Mouse (Mus musculus) spleen, adult 18-20 months (tissue): ENCODE data around the gene Ankfy1.
A peak's percentile ranks its signal among the peaks of the same experiment; 100 is the strongest.

ENCODE experiments used
- DNase-seq, 2 experiments: peaks; one replicate each; pipeline ENCODE4 v3.0.0; 2022; ENCODE audit warnings: mixed read lengths in 2 of 2

Gene Ankfy1

DNA sequence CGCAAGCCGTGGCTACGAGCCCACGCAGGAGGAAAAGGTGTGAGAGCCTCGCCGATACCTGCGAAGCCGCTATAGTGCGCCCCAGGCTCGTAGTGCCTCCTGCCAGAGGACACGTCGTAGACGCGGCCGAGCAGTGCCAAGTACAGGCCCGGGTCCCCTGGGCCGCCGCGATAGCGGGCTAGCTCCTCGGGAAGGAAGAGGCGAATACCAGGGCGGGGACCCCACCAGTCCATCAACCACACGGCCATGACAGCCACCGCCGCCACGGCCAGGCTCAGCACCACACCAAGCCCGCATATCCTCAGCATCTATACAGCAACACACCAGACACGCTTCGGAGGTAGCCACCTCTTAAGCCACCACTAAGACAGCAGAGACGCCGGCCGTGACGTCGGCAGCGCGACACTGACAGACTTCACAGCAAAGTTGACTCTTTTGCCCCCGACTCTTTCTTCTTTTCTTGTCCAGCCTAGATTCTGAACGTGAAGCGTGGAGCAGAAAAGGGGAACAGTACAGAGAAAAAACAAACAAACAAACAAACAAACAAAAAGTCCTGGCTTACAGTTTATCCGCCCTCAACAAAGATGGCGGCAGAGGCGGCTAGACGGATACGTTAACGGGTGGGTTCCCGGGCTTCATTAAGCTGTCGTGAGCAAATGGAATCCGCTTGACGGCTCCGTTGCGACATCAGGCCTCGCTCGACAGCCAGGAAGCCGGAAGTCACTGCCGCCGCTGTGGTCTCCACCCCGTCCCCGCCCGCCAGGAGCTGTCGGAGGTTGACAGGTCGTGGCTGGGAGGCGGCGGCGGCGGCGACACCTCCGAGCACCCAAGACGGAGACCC, 105.9 kb downstream of the Ankfy1 start, which contains the start of the genes Cyb5d2 and Zzef1:
Gene Cyb5d2 (minus strand): TSS at position 688 of the 841 bp plus-strand sequence.
Gene Zzef1 (plus strand): TSS at position 772 of the 841 bp plus-strand sequence.
- DNase-seq: peak; percentile 85 to 88

- no peak for DNase-seq
Observed at GRCm38 (mm10) chr11:72796296-72796687, 106.5 kb downstream of the Ankfy1 start.

- no peak for DNase-seq
Observed at GRCm38 (mm10) chr11:72796773-72797338, 107.0 kb downstream of the Ankfy1 start.

DNA sequence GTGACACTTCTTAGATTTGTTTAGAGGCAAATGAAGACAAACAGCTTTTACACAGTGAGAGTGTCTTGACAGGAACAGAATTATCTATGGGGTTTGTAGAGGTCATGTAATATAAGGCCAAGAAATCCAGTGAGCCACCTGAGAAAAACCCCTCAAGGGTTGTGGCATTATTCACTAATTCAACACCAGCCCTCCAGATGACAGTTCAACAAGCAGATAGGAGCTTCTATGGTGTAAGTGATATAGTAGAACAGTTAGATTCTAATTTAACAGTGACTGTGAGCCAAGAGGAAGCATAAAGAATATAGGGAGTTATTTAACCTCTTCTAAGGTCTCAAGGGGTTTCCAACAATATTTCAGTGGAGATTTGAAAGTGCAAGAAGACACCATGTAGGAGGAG, 108.3 kb downstream of the Ankfy1 start:
- no peak for DNase-seq

DNA sequence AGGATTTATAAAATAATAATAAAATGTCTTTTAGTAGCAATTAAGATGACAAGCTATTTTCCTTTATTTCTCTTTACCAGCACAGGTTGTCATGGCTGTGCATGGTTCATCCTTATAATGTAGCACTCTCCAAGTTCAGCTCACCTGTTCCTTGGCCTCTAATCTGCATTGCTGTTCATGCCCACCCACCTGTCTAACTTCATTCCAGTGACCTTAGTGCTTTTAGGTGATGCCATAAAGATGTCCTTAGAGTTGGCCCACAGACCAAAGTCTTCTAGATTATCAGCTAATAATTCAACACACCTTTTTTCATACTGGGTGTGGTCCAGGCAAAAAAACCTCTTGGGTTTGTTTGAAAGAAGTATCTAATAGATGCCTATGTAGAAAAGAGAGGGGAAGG, 111.4 kb downstream of the Ankfy1 start:
- no peak for DNase-seq

GRCm38 (mm10) chr11:72803038-72803437, 113.2 kb downstream of the Ankfy1 start:
- DNase-seq: no peak

DNA sequence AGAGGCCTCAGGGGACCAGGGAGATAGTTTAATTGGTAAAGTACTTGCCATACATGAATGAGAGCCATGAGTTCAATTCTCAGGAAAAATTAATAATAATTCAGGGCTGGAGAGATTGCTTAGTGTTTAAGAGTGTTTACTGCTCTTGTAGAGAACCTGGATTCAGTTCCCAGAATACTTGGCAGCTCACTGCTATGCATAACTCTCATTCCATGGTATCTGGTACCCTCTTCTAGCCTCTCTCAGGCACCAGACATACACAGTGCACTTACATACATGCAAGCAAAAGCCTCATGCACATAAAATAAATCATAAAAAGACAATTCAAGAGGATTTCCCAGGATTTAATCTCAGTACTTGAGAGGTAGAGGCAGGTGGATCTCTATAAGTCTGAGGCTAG, 114.8 kb downstream of the Ankfy1 start:
- no peak for DNase-seq

GRCm38 (mm10) chr11:72805232-72805631, 115.4 kb downstream of the Ankfy1 start:
- DNase-seq: no peak

DNA sequence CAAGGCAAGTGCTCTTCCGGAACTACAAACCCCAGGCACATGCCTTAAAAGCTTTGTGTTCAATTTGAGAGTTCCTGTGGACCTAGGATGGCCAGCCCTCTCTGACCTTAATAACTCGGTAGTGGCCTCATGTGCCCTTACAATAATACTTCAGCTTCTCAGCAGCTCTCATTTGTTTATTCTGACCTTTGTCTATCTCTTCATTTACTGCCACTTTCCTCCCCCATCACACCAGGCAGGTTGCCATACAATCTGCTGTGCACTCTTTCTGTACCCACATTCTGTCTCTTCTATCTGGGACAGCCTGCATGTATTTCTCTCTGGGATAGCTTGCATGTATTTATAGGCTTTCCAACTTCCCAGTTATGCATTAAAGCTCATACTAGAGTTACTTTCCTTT, 116.8 kb downstream of the Ankfy1 start:
- DNase-seq: no peak

DNA sequence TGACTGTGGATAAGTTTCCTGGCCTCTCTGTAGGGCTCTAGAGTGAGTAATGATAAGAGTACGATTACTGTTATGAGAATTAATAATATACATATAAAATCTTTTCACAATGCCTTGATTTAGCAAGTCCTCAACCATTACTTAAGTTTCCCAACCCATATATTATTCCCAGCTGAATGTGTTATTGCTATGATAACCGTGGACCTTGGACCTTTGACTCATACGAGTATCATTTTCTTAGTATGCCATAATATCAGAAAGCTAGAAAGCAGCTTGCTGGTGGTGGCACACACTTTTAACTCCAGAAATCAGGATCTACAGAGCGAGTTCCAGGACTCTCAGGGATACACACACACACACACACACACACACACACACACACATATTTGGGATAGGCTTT, 118.2 kb downstream of the Ankfy1 start:
- no peak for DNase-seq

DNA sequence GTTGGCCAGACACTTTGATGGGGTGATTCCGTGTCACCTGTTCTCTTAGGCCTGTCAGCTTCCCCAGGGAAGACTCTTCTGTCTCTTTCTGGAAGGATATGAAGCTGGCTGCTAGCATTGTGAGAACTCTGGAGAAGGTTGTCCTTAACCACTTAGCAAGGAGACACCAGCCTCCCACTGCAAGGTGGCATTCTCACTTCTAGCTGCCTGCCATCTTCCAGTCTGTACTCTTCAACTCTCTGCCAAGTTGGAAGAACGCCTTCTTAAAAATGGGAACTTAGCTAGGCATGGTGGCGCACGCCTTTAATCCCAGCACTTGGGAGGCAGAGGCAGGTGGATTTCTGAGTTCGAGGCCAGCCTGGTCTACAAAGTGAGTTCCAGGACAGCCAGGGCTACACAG, 123.9 kb downstream of the Ankfy1 start:
- no peak for DNase-seq

DNA sequence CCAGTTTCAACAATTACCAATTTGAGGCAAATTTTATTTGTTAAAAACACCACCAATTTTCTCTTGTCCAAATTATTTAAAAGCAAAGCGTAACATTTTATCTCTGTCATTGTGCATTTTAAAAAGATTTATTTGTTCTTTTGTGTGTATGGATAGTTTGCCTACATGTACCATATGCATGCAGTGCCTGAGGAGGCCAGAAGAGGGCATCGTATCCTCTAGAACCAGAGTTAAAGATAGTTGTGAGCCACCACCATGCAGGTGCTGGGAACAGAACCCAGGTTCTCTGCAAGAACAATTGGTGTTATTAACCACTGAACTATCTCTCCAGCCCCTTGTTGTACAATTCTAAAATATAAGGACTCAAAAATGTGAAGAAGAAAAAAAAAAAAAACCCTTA, 124.4 kb downstream of the Ankfy1 start:
- DNase-seq: peak in 1 of 2 experiments; percentile 10

- DNase-seq: no peak
Observed at GRCm38 (mm10) chr11:72816859-72817258, 127.1 kb downstream of the Ankfy1 start.

- no peak for DNase-seq
Observed at GRCm38 (mm10) chr11:72818067-72818466, 128.3 kb downstream of the Ankfy1 start.

GRCm38 (mm10) chr11:72821041-72821440, 131.2 kb downstream of the Ankfy1 start:
- no peak for DNase-seq
